Mouse (Mus musculus) E14TG2a.4 (cell line): Measurements from ENCODE around the gene Irf7.

Source experiments
- H3K27me3 ChIP-seq: 2 replicates; pipeline ENCODE4 v1.6.1; 2014; ENCODE audit warnings: low read length, control low read depth; ENCODE audit not compliant: insufficient read depth
- H3K36me3 ChIP-seq: 2 replicates; pipeline ENCODE4 v1.6.1; 2014; ENCODE audit warnings: low read length, control low read depth; ENCODE audit not compliant: insufficient read depth
- H3K4me1 ChIP-seq: replicated peaks from 2 replicates; pipeline ENCODE4 v1.6.1; 2014; ENCODE audit warnings: low read depth, low read length, control low read depth
- H3K4me3 ChIP-seq: replicated peaks from 2 replicates; pipeline ENCODE4 v1.5.1; 2014; ENCODE audit warnings: mild to moderate bottlenecking, low read length
- H3K9me3 ChIP-seq: 2 replicates; pipeline ENCODE4 v1.6.1; 2014; ENCODE audit warnings: low read length, control low read depth
- CTCF ChIP-seq: conservative IDR thresholded peaks from 2 replicates; pipeline ENCODE4 v1.5.1; 2014; ENCODE audit warnings: low read length
- NANOG ChIP-seq: IDR thresholded peaks from 2 replicates; pipeline ENCODE4 v1.6.1; 2014; ENCODE audit warnings: borderline replicate concordance, low read length, mixed read lengths
- POU5F1 ChIP-seq: IDR thresholded peaks from 2 replicates; pipeline ENCODE4 v1.6.1; 2014; ENCODE audit warnings: low read length, borderline replicate concordance

The Irf7 gene

DNA sequence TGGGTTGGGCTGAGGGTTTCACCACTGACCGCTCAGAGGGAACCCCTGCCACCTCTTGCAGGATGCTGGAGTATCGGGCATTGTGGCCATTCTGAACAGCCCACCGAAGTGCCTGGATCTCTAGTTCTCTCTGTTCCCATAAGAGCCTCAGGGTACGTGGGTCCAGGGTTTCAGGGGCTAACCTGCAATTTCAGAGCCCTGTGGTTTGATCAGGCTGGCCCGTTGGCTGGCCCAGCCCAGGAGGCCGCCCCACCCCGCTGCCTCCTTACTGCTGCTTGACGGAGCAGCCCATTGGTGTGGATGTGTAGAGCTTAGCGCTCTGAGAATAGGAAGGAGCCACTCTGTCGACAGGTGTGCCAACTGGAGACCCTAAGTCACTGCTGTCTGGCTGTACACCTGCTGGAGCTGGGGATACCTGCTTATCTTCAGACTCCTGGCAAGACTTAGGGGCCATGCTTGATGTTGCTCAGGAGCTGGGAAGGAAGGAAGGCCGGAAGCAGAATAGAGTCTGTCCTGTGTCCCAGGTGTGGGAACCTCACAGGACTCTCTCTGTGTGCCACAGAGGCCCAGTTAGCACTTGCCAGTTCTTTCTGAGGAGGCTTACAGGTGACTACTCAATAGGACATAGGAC, 52.6 kb downstream of the Irf7 start, which contains the start of gene Lmntd2:
Lmntd2 (minus strand) TSS at position 476 of the 631 bp plus-strand sequence.
- TF ChIP-seq NANOG (no peak), POU5F1 (no peak), CTCF (no peak)

DNA sequence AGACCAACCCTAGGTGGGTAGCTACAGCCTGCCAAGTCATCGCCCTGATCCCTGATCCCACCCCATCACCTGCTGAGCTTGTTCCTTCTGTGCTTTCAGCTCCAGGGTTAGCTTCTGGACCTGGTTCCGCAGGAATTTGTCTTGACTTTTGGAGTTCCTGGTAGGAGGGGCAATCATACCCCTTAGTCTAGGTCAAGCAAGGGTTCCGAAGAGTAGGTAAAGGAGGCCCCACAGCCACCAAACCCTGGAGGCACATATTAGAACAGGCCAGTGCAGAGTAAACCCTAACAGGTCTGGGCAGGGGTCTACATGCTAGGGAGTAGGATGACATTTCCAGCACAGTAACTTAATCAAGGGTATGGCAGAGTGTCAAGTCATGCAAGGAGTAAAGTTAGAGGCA, 53.1 kb downstream of the Irf7 start:
- no peaks in the 10 kb centered on the region for H3K9me3 ChIP-seq
- peaks cover 39% of the 10 kb centered on the region for H3K36me3 ChIP-seq
- H3K4me1 ChIP-seq = peaks cover 66% of the 10 kb centered on the region
- no peaks in the 10 kb centered on the region for H3K27me3 ChIP-seq
- peak overlapping the region; percentile 26; the same call in 1 of the 2 replicates for H3K4me3 ChIP-seq
- no peak for TF ChIP-seq CTCF
- no peak for TF ChIP-seq NANOG
- TF ChIP-seq POU5F1 = no peak

More for the DNA sequence above, 52.6 kb downstream of the Irf7 start, which contains the start of gene Lmntd2:
- peaks cover 45% of the 10 kb centered on the region for H3K36me3 ChIP-seq
- H3K4me1 ChIP-seq = peaks cover 71% of the 10 kb centered on the region
- H3K27me3 ChIP-seq = no peaks in the 10 kb centered on the region
- H3K4me3 ChIP-seq = peak within 1 kb of the TSS; percentile 92
- no peaks in the 10 kb centered on the region for H3K9me3 ChIP-seq
